Mouse (Mus musculus) lung, postnatal 25 days (tissue): ENCODE results near the gene Dlgap1.
"Not testable (repeated sequence)": the region's sequence is repeated elsewhere in the genome, so short reads cannot be mapped to it uniquely, and the experiment has no call there.

Source experiments
- DNase-seq: peaks from one replicate; pipeline ENCODE4 v3.0.0; 2022; ENCODE audit warnings: low spot score

Dlgap1 gene

GRCm38 (mm10) chr17:70528196-70529187 is 559.6 kb downstream of the Dlgap1 start:
- no peak for DNase-seq

GRCm38 (mm10) chr17:70534321-70534720 is 565.4 kb downstream of the Dlgap1 start:
- DNase-seq = no peak

- DNase-seq = no peak
Measured at GRCm38 (mm10) chr17:70541816-70542215, 572.9 kb downstream of the Dlgap1 start.

- DNase-seq = no peak
Measured at GRCm38 (mm10) chr17:70550793-70551192, 581.9 kb downstream of the Dlgap1 start.

GRCm38 (mm10) chr17:70561547-70561946 is 592.7 kb downstream of the Dlgap1 start:
- no peak for DNase-seq

GRCm38 (mm10) chr17:70570848-70571247 is 602.0 kb downstream of the Dlgap1 start:
- DNase-seq = no peak

- no peak for DNase-seq
Measured at GRCm38 (mm10) chr17:70583042-70583441, 614.2 kb downstream of the Dlgap1 start.

- no peak for DNase-seq
Measured at GRCm38 (mm10) chr17:70586735-70587425, 618.0 kb downstream of the Dlgap1 start.

GRCm38 (mm10) chr17:70587975-70588630 is 619.2 kb downstream of the Dlgap1 start:
- DNase-seq = not testable (repeated sequence)

GRCm38 (mm10) chr17:70588691-70589090 is 619.8 kb downstream of the Dlgap1 start:
- no peak for DNase-seq

- no peak for DNase-seq
Measured at GRCm38 (mm10) chr17:70589140-70589539, 620.3 kb downstream of the Dlgap1 start.

- DNase-seq = no peak
Measured at GRCm38 (mm10) chr17:70590506-70590905, 621.6 kb downstream of the Dlgap1 start.

- no peak for DNase-seq
Measured at GRCm38 (mm10) chr17:70594277-70594676, 625.4 kb downstream of the Dlgap1 start.

- no peak for DNase-seq
Measured at GRCm38 (mm10) chr17:70596326-70596725, 627.5 kb downstream of the Dlgap1 start.

GRCm38 (mm10) chr17:70600462-70600861 is 631.6 kb downstream of the Dlgap1 start:
- no peak for DNase-seq

GRCm38 (mm10) chr17:70602051-70602450 is 633.2 kb downstream of the Dlgap1 start:
- no peak for DNase-seq

GRCm38 (mm10) chr17:70605659-70606058 is 636.8 kb downstream of the Dlgap1 start:
- no peak for DNase-seq

GRCm38 (mm10) chr17:70612171-70612570 is 643.3 kb downstream of the Dlgap1 start:
- DNase-seq = no peak

GRCm38 (mm10) chr17:70613897-70614296 is 645.0 kb downstream of the Dlgap1 start:
- no peak for DNase-seq

GRCm38 (mm10) chr17:70614407-70615060 is 645.7 kb downstream of the Dlgap1 start:
- DNase-seq = no peak

GRCm38 (mm10) chr17:70622493-70622892 is 653.6 kb downstream of the Dlgap1 start:
- no peak for DNase-seq

- no peak for DNase-seq
Measured at GRCm38 (mm10) chr17:70626396-70626795, 657.5 kb downstream of the Dlgap1 start.
